Mouse (Mus musculus) forebrain, embryonic 10.5 days (tissue): ENCODE data around the gene Cerk. TPM values are rescaled to one million over a fixed set of nuclear protein-coding genes. Genes with fewer than 3 reads are reported as not detected.
"Not testable (repeated sequence)": the region's sequence is repeated elsewhere in the genome, so short reads cannot be mapped to it uniquely, and the experiment has no call there.

Experiments used
- DNase-seq: peaks from one replicate; pipeline ENCODE4 v3.0.0-alpha.2; 2017; ENCODE audit warnings: low spot score; ENCODE audit errors: extremely low spot score
- H3K27ac ChIP-seq: fragments of 300-500 bp; sonication (generic); 2 replicates; pipeline ENCODE4 v1.5.1; 2016; ENCODE audit warnings: mild to moderate bottlenecking
- H3K27me3 ChIP-seq: fragments of 300-500 bp; sonication (generic); 2 replicates; pipeline ENCODE4 v1.6.1; 2016; ENCODE audit warnings: mild to moderate bottlenecking; ENCODE audit not compliant: poor library complexity, severe bottlenecking
- H3K36me3 ChIP-seq: fragments of 300-500 bp; sonication (generic); replicated peaks from 2 replicates; pipeline ENCODE4 v1.6.1; 2016; ENCODE audit warnings: mild to moderate bottlenecking, moderate library complexity
- H3K4me1 ChIP-seq: fragments of 300-500 bp; sonication (generic); 2 replicates; pipeline ENCODE4 v1.6.1; 2016
- H3K4me3 ChIP-seq: fragments of 300-500 bp; sonication (generic); 2 replicates; pipeline ENCODE4 v1.5.1; 2016; ENCODE audit warnings: mild to moderate bottlenecking, moderate library complexity
- H3K9me3 ChIP-seq: fragments of 300-500 bp; sonication (generic); 2 replicates; pipeline ENCODE4 v1.6.1; 2016; ENCODE audit warnings: mild to moderate bottlenecking, moderate library complexity
- WGBS: fragments of 180-500 bp; shearing (Covaris S2); methylation state at CpG from one replicate; pipeline ENCODE4 v1.1.7; 2016; 5-methylcytosine and 5-hydroxymethylcytosine counted together
- polyA plus RNA-seq: library from polyadenylated mRNA; unstranded; fragments of >200 nt; fragmentation: Nextera tagmentation; extraction: Ambion mirVana; gene quantifications from 2 replicates; pipeline ENCODE4 v1.2.1, GENCODE M21; 2016

Cerk gene
- polyA plus RNA-seq, 1 experiment from 2014 or later = 10.7 TPM

DNA sequence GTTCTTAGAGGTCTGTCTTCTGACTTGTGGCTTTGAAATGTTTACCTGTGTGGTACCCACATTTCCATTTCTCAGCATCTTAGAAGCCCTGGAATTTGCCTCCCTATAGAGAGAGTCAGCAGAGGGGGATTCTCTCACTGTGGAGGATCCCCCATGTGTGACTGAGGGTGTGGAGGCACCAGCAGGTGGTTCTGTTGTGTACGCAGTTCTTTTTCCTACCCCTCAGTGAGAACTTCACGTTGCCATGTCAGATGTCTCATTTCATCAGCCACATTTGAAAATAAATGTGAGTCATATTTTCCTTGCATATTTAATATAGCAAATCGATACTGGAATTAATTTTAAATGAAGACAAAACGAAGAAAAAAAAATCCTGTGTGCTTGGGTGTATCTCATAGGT lies 35.4 kb upstream of the Cerk start:
- Histone ChIP-seq H3K4me3 (no peak overlapping the region), H3K36me3 (peaks cover 4% of the 10 kb centered on the region), H3K4me1 (peaks cover 3% of the 10 kb centered on the region; the same call in 1 of the 2 replicates), H3K9me3 (peaks cover 3% of the 10 kb centered on the region; the same call in 1 of the 2 replicates), H3K27ac (no peak overlapping the region), H3K27me3 (no peaks in the 10 kb centered on the region)
- no peak for DNase-seq
- 88% methylated on average over 4 of the region's 4 CpGs for WGBS

DNA sequence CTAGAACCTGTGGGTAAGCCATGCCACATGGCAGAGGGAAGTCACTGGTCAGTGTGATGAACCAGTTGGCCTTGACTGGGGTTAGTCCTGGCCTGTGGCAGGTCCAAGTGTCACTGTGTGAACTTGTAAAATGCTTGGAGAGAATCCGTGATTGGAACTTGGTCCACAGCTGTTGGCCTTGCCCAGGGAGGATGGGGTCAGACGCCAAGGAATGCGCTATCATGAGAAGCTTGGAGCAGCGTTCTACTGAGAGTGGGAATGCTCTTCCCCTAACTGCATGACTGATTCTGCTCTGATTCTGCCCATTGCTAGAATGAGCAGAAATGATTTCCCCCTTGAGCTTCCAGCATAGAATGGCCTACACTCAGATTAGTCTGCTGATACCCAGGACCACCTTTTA lies 34.8 kb upstream of the Cerk start:
- Histone ChIP-seq H3K36me3 (peaks cover 4% of the 10 kb centered on the region), H3K4me3 (no peak overlapping the region), H3K27me3 (no peaks in the 10 kb centered on the region), H3K9me3 (peaks cover 3% of the 10 kb centered on the region; the same call in 1 of the 2 replicates), H3K4me1 (peaks cover 3% of the 10 kb centered on the region; the same call in 1 of the 2 replicates), H3K27ac (no peak overlapping the region)
- WGBS = 86% methylated on average over 4 of the region's 4 CpGs
- DNase-seq = no peak

DNA sequence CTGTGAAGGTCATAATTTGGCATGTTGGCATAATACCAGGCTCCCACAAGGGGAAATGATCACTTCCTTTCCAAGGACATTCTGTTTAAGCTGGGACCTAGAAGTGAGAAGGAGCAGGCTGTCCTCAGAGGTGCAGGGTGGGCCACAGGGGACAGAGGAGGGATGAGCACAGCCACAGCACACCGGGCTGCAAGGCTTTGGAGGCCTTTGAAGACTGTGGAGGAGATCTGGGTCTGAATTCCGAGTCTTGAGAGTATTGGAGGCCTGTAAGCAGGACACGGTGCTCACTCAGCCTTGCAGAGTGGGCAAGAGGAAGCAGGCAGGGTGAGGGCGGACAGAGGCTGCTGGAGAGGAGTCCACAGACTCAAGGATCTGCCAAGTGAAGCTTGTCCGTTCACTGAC lies 34.3 kb upstream of the Cerk start:
- H3K36me3 ChIP-seq = peaks cover 4% of the 10 kb centered on the region
- no peak overlapping the region for H3K4me3 ChIP-seq
- peaks cover 7% of the 10 kb centered on the region for H3K4me1 ChIP-seq
- DNase-seq = no peak
- H3K27me3 ChIP-seq = no peaks in the 10 kb centered on the region
- peaks cover 3% of the 10 kb centered on the region; the same call in 1 of the 2 replicates for H3K9me3 ChIP-seq
- WGBS = 88% methylated on average over 5 of the region's 5 CpGs
- H3K27ac ChIP-seq = no peak overlapping the region

DNA sequence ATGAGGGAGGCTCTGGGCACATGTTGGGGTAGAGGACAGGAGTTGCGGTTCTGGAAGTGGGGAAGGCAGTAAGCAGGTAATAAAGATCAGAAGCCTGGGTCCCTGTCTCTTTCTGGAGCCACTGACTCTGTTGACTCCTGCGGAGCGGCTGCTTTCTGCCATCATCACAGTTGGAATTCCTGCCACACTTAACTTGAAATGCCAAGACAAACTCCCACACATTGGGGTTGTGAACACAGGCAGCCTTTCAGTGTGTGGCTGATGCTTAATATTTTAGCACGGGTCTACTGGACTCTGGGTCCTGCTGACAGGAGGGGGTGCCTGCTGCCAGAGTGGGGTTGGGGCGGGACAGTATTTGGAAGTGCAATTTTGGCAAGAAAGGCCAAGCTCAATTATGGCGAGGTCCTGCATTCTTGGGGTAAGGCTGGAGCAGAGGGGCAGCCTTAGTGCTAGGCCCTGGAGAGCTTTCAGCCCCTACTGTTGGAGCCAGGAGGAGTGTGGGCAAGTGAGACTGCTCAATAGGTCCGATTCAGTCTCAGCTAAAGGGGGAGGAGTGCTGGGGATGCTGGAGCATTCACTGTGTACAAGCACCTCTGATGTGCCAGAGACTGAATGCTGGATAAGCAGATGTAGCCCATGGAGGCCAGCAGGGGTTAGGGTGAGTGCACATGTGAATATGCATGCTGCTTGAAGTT lies 33.7 kb upstream of the Cerk start:
- Histone ChIP-seq H3K27ac (no peak overlapping the region), H3K4me3 (no peak overlapping the region), H3K36me3 (peaks cover 4% of the 10 kb centered on the region), H3K27me3 (no peaks in the 10 kb centered on the region), H3K9me3 (peaks cover 3% of the 10 kb centered on the region; the same call in 1 of the 2 replicates), H3K4me1 (peaks cover 13% of the 10 kb centered on the region)
- WGBS = 83% methylated on average over 7 of the region's 7 CpGs
- no peak for DNase-seq

DNA sequence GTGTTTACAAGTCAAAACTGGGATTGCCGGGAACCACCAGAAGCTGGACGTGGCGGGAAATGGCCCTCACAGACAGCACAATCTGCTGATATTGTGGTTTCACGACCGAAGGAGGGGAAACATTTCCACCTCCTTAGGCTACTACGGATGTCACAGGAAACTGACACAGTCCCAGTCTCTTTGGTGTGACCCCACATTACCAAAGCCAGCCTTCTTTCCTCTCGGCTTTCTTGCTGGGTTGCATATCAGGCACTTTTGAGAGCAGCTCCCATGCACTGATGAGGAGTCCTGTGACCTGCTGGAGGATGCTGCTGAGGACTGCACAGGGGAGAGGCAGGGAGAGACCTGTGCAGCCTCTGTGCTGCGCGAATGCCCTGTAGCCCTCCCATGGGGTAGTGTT lies 30.7 kb upstream of the Cerk start:
- not testable (repeated sequence) for H3K36me3 ChIP-seq, DNase-seq, H3K4me3 ChIP-seq, H3K27me3 ChIP-seq, H3K27ac ChIP-seq, H3K9me3 ChIP-seq
- WGBS = 90% methylated on average over 9 of the region's 9 CpGs
- H3K4me1 ChIP-seq = peaks cover 27% of the 10 kb centered on the region

DNA sequence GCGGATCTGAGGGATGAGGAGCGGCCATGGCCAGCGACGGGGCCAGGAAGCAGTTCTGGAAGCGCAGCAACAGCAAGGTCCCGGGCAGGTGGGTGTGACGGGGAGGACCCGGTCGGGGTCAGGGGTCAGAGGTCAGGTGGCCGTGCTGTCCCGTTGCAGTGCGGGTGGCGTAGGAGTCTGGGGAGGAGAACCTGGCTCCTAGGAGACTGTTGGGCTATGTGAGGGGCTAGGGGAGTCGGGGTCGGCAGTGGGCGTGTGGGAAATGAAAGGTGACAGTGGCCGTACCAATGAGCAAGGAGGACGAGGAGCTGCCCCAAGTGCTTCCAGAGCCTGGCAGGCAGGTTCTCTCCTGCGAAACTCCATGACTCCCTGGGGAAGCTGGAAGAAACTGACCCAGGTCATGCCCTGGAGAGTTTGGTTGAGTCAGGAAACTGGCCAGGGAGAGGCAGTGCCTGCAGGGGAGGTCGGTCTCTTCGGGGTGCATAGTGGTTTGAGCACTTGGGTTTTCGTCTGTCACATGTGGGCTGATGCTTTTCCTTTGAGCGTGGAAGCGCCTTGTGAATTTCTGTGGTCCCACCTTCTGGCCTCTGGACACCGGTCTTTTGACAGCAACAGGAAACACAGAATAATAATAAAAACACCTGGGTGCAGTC lies 28.7 kb upstream of the Cerk start:
- peak overlapping the region; percentile 75 for H3K4me3 ChIP-seq
- no peak for DNase-seq
- peak overlapping the region; percentile 92 for H3K27ac ChIP-seq
- H3K36me3 ChIP-seq = 0 out of 2 replicates have a peak, but pooled peaks cover 3% of the 10 kb centered on the region
- H3K4me1 ChIP-seq = peaks cover 23% of the 10 kb centered on the region
- 16% methylated on average over 25 of the region's 25 CpGs for WGBS
- no peaks in the 10 kb centered on the region for H3K27me3 ChIP-seq
- no peaks in the 10 kb centered on the region for H3K9me3 ChIP-seq

DNA sequence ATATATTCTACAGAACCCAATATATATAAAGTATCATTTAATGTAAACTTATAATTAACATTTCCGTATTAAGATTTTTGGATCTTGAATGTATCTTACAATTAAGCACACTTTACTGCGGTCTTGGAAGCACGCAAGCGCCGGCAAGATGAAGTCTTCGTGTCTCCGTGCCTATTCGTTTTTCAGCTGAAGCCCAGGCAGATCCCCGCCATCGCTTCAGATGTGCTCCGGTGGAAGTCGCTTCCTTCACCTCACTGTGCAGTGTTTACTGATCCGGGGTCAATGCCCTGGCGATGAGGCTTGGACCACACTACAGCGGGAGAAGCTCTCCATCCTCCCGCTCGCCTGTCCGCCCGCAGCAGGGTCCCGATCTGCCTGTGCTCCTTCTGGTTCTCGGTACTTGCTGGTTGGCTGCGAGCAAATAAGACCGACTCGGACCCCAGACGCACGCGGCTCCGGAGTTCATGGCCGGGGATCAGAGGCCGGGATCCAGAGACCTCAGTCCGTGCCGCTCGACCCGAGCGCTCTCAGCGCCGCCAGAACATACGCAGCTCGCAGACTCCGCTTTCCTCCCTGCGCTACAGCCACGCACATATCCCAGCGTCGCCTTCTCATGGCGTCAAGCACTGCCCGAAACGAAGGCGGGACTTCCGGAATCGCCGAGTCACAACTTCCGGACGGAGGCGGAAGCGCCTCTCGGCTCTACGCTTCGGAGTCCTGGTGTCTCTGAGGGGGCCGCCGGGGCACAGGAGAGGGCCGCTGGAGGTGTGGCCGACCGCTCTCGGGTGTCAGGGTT lies 28.0 kb upstream of the Cerk start, which contains the start of gene Tbc1d22a:
Tbc1d22a (plus strand) TSS at position 707 of the 796 bp plus-strand sequence.
- H3K4me1 ChIP-seq = peaks cover 23% of the 10 kb centered on the region
- under 1% methylated on average over 64 of the region's 64 CpGs for WGBS
- no peaks in the 10 kb centered on the region for H3K27me3 ChIP-seq
- H3K27ac ChIP-seq = peak within 1 kb of the TSS; percentile 92
- peak; percentile 94 for DNase-seq
- no peaks in the 10 kb centered on the region for H3K9me3 ChIP-seq
- H3K4me3 ChIP-seq = peak within 1 kb of the TSS; percentile 75
- 0 out of 2 replicates have a peak, but pooled peaks cover 3% of the 10 kb centered on the region for H3K36me3 ChIP-seq

DNA sequence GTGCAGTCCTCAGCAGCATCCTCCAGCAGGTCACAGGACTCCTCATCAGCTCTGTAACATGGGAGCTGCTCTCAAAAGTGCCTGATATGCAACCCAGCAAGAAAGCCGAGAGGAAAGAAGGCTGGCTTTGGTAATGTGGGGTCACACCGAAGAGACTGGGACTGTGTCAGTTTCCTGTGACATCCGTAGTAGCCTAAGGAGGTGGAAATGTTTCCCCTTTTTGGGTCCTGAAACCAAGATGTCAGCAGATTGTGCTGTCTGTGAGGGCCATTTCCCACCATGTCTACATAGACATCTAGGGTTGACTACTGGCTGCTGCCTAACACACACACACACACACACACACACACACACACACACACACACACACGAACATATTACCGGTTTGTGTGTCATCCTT lies 26.3 kb upstream of the Cerk start:
- not testable (repeated sequence) for H3K27ac ChIP-seq, H3K27me3 ChIP-seq, DNase-seq, H3K36me3 ChIP-seq, H3K4me3 ChIP-seq, H3K9me3 ChIP-seq
- peaks cover 23% of the 10 kb centered on the region for H3K4me1 ChIP-seq
- 93% methylated on average over 5 of the region's 5 CpGs for WGBS

DNA sequence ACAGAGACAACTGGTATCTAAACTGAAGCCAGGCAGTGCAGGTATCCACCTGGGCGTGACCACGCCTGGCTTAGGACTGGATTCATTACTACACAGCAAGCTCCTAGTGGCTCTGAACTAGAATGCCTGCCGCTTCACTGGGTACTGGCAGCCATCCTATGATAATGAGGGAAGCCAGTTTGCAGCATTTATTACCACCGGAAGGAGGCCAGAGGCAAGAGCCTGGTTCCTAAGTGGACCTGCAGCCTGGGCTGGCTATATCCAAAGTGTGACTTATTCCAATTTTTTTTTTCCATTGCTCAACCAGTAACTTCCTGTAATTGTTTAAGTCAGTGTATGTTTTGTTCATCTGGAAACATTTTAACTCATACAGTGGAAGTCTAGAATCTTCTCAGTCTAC lies 20.4 kb upstream of the Cerk start:
- Histone ChIP-seq H3K36me3 (0 out of 2 replicates have a peak, but pooled peaks cover under 1% of the 10 kb centered on the region), H3K9me3 (no peaks in the 10 kb centered on the region), H3K27ac (no peak overlapping the region), H3K4me1 (peaks cover 24% of the 10 kb centered on the region), H3K27me3 (no peaks in the 10 kb centered on the region), H3K4me3 (no peak overlapping the region)
- WGBS = 74% methylated on average over 4 of the region's 4 CpGs
- no peak for DNase-seq

DNA sequence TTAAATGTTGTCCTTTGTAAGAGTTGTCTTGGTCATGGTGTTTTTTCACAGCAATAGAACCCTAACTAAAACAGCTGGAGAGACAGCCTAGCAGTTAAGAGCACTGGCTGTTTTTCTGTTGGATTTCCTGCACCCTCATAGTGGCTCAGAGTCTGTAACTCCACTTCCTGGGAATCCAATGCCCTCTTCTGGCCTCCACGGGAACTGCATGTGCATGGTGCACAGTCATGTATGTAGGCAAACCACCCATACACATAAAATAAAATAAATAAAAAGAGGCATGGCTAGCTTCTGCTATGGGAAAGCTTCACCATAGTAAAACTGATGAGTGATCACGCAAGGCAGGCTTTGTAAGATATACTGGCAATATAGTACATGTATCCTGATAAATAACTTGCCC lies 19.4 kb upstream of the Cerk start:
- Histone ChIP-seq H3K27me3 (no peaks in the 10 kb centered on the region), H3K27ac (no peak overlapping the region), H3K4me3 (no peak overlapping the region), H3K36me3 (no peaks in the 10 kb centered on the region), H3K9me3 (no peaks in the 10 kb centered on the region), H3K4me1 (peaks cover 30% of the 10 kb centered on the region)
- 42% methylated on average over 2 of the region's 2 CpGs for WGBS
- DNase-seq = peak; percentile 40

DNA sequence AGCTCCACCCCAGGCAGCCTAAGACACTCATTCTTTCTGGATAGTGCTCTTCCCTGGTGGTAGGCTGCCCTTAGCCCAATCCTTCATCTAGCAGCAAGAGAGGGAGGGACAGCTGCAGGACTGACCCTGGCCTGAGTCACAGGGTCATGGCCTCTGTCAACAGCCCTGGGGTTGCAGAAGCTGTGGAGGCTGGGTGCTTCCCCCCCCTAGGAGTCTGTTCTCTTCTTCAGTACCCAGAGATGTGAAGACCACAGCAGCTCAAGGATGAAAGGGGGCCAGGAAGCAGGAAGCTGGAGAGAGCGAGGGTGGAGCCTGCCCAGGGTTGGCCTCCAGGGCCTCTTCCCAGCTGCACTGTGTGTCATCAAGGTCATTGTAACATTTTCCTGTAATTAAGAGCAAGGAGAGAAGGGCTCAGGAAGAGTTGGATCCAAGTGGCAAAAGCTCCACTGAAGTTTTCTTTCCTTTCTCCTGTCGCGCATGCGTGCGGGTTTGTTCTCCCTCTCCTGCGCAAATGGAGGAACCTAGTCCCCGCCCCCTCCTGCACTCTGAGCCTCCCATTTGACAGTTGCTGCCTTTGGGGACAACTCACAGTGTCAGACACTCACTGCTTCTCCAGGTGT lies 18.1 kb upstream of the Cerk start:
- 36% methylated on average over 7 of the region's 7 CpGs for WGBS
- DNase-seq = no peak
- Histone ChIP-seq H3K4me3 (no peak overlapping the region), H3K27me3 (no peaks in the 10 kb centered on the region), H3K4me1 (peaks cover 30% of the 10 kb centered on the region), H3K27ac (0 out of 2 replicates have a peak overlapping the region, but pooled peaks have one; percentile 20), H3K36me3 (no peaks in the 10 kb centered on the region), H3K9me3 (no peaks in the 10 kb centered on the region)

DNA sequence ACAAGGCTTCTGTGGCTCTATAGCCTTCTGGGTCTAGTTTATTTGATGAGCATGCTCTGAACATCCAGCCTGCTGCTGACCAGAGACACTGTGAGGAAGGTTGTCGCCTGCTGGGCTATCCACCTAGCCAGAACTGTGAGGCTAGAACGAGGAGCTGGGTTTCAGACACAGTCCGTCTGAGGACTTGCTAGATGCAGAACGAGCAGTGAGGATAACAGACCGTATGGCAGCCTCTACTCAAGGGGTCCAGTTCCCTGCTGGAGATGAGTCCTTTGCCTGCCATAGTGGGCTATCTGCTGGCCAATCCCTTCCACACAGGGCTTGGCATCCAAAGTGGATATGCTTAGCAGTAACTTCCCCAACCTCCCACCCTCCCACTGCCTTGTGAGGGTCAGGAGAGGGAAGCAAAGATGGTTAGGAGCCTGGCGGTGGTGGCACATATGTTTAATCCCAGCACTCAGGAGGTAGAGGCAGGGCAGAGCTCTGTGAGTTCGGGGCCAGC lies 17.4 kb upstream of the Cerk start:
- 85% methylated on average over 7 of the region's 7 CpGs for WGBS
- H3K4me1 ChIP-seq = peaks cover 30% of the 10 kb centered on the region
- H3K9me3 ChIP-seq = no peaks in the 10 kb centered on the region
- H3K27me3 ChIP-seq = no peaks in the 10 kb centered on the region
- no peaks in the 10 kb centered on the region for H3K36me3 ChIP-seq
- 0 out of 2 replicates have a peak overlapping the region, but pooled peaks have one; percentile 40 for H3K27ac ChIP-seq
- DNase-seq = no peak
- no peak overlapping the region for H3K4me3 ChIP-seq
